Comparison of ENCODE assay signal across 14 mouse cellular contexts in genomic region chr17:5959096-5959495, GRCm38 (mm10). TPM values are rescaled to one million over a fixed set of nuclear protein-coding genes. Genes with fewer than 3 reads are reported as not detected.
DNase-seq lines count a peak whose midpoint lies in the region; ATAC-seq and TF ChIP-seq lines count a peak whose summit lies in the region.
"Had no signal": no experiment of that assay in that cellular context is flagged by ENCODE, and none has a peak within 500 bp of the region (broad histone marks: within the 10 kb centered on the region; RNA-seq: fewer than 3 reads in every experiment).

No protein-coding gene starts in this region.

- H3K4me3 ChIP-seq in layer of hippocampus, adult 2 months: no peak overlapping the region
- H3K4me3 ChIP-seq in embryonic facial prominence, embryonic 13.5 days: no peak overlapping the region
- no peak overlapping the region for H3K4me3 ChIP-seq in myocyte
- H3K4me3 ChIP-seq: hindbrain, embryonic 12.5 days had no signal

- peak overlapping the region; percentile 2; the same call in 1 of the 2 replicates for H3K4me2 ChIP-seq in embryonic facial prominence, embryonic 13.5 days
- H3K4me2 ChIP-seq in myocyte (ENCODE audit: low read depth): peak overlapping the region; percentile 44
- H3K4me2 ChIP-seq: hindbrain, embryonic 12.5 days had no signal

- no peaks in the 10 kb centered on the region for H3K36me3 ChIP-seq in embryonic facial prominence, embryonic 13.5 days
- no peaks in the 10 kb centered on the region for H3K36me3 ChIP-seq in myocyte (ENCODE audit: control insufficient read depth, insufficient read depth)
- H3K36me3 ChIP-seq: hindbrain, embryonic 12.5 days had no signal

- H3ac ChIP-seq in myocyte (ENCODE audit: control insufficient read depth, insufficient read length): no peak overlapping the region

- TF ChIP-seq POLR2A in myocyte (IDR thresholded peaks at IDR 0.05; ENCODE audit: insufficient read length, low read depth): no peak

- no peak overlapping the region for H3K9ac ChIP-seq in embryonic facial prominence, embryonic 13.5 days
- H3K9ac ChIP-seq: hindbrain, embryonic 12.5 days had no signal

- 59% methylated on average over 7 of the region's 7 CpGs for WGBS in embryonic facial prominence, embryonic 13.5 days

- 0 out of 2 replicates have a peak, but pooled peaks have one; percentile 37 for ATAC-seq in embryonic facial prominence, embryonic 13.5 days (ENCODE audit: insufficient number of reproducible peaks, insufficient read depth, low FRiP score, low TSS enrichment, low read depth)

- no peak for DNase-seq in layer of hippocampus, adult 2 months (ENCODE audit: low spot score in 2 of 2)
- DNase-seq in layer of hippocampus, postnatal 14 days (ENCODE audit: low spot score in 2 of 2): no peak
- DNase-seq in R1 (ENCODE audit: low read depth, low spot score): peak; percentile 70
- DNase-seq in right cerebral cortex, postnatal 14 days: no peak
- no peak for DNase-seq in thymus, postnatal 4 days
- no peak for DNase-seq in gastrocnemius, postnatal 10 days
- DNase-seq: adrenal gland, postnatal 25 days; kidney, postnatal 10 days; liver; right cerebral cortex, adult 18-20 months had no signal

- no peak for TF ChIP-seq CTCF in layer of hippocampus, adult 2 months (conservative IDR thresholded peaks at IDR 0.05)

- H3K27ac ChIP-seq in layer of hippocampus, adult 2 months: peak overlapping the region; percentile 48; the same call in 1 of the 2 replicates
- H3K27ac ChIP-seq in embryonic facial prominence, embryonic 13.5 days: peak overlapping the region; percentile 33; the same call in 1 of the 2 replicates
- H3K27ac ChIP-seq: hindbrain, embryonic 12.5 days had no signal

- no peaks in the 10 kb centered on the region for H3K27me3 ChIP-seq in embryonic facial prominence, embryonic 13.5 days
- no peaks in the 10 kb centered on the region for H3K27me3 ChIP-seq in myocyte (ENCODE audit: control insufficient read depth, insufficient read depth, insufficient read length)
- H3K27me3 ChIP-seq: CH12.LX; hindbrain, embryonic 12.5 days had no signal

- peaks cover 82% of the 10 kb centered on the region for H3K79me2 ChIP-seq in myocyte (ENCODE audit: control insufficient read depth, insufficient read depth)

- H3K9me3 ChIP-seq in embryonic facial prominence, embryonic 13.5 days: no peaks in the 10 kb centered on the region
- H3K9me3 ChIP-seq: hindbrain, embryonic 12.5 days had no signal

- peaks cover 12% of the 10 kb centered on the region for H3K4me1 ChIP-seq in embryonic facial prominence, embryonic 13.5 days

TF ChIP-seq in myocyte, 11 proteins besides CTCF, POLR2A, EP300 and RAD21:
- TF ChIP-seq MYOG (IDR thresholded peaks at IDR 0.05; ENCODE audit: control insufficient read depth in 1 of 3, insufficient read depth in 1 of 3, insufficient read length in 2 of 3, low read depth in 2 of 3) (no peak), SRF (IDR thresholded peaks at IDR 0.05; ENCODE audit: control insufficient read depth, insufficient read length, low read depth) (no peak), MAX (IDR thresholded peaks at IDR 0.05; ENCODE audit: low read depth) (no peak), REST (IDR thresholded peaks at IDR 0.05; ENCODE audit: insufficient read depth, insufficient read length) (no peak), TCF3 (IDR thresholded peaks at IDR 0.05; ENCODE audit: insufficient read length, low read depth) (no peak), POLR2AphosphoS2 (IDR thresholded peaks at IDR 0.05; ENCODE audit: insufficient read length, low read depth) (no peak), USF1 (IDR thresholded peaks at IDR 0.05; ENCODE audit: low read depth) (no peak), E2F4 (IDR thresholded peaks at IDR 0.05; ENCODE audit: insufficient read depth) (no peak), CEBPB (IDR thresholded peaks at IDR 0.05; ENCODE audit: insufficient read depth, poor library complexity, severe bottlenecking) (no peak), MYOD1 (IDR thresholded peaks at IDR 0.05; ENCODE audit: control insufficient read depth in 1 of 3, insufficient read length in 2 of 3, low read depth in 2 of 3) (no peak), TCF12 (IDR thresholded peaks at IDR 0.05; ENCODE audit: insufficient read depth, poor library complexity, severe bottlenecking) (no peak)

RNA-seq across cellular contexts. Expression of gene Synj2, which starts 18.0 kb away (rescaled TPM):
- 10 to 100 TPM; 54.1 to 62.2 TPM for total RNA-seq in layer of hippocampus, adult 2 months (2021)
- total RNA-seq in layer of hippocampus, postnatal 14 days (2021): 10 to 100 TPM; 47.4 to 52.1 TPM
- 2.5 and 2.9 TPM in 2 replicates for polyA plus RNA-seq in embryonic facial prominence, embryonic 13.5 days (2015; fragmentation: Nextera tagmentation; extraction: Ambion mirVana)
- polyA plus RNA-seq in myocyte (2012; fragmentation: generic; extraction: Trizol): 32.1 TPM
- 10 to 100 TPM; 30.0 to 31.4 TPM for total RNA-seq in gastrocnemius, postnatal 10 days (2021)
